Mouse (Mus musculus): ENCODE results near the gene Rhox3g.
"Not testable (repeated sequence)": the region's sequence is repeated elsewhere in the genome, so short reads cannot be mapped to it uniquely, and the experiment has no call there.

Gene Rhox3g

GRCm38 (mm10) chrX:37628512-37628911, at the start of gene Rhox3g:
Gene Rhox3g (minus strand): TSS chrX:37628612.
- DNase-seq = not testable (repeated sequence)

GRCm38 (mm10) chrX:37673177-37673576, 44.8 kb upstream of the Rhox3g start, which contains the start of gene Rhox2h:
Gene Rhox2h (minus strand): TSS chrX:37673277.
- DNase-seq = not testable (repeated sequence)

- DNase-seq = not testable (repeated sequence)
Measured at GRCm38 (mm10) chrX:37668664-37669063, 40.3 kb upstream of the Rhox3g start, which contains the start of gene Rhox3h. Gene Rhox3h (minus strand): TSS chrX:37668764.

- not testable (repeated sequence) for DNase-seq
Measured at GRCm38 (mm10) chrX:37651227-37651626, 22.8 kb upstream of the Rhox3g start, which contains the start of gene Rhox4g. Gene Rhox4g (minus strand): TSS chrX:37651327.

- DNase-seq = not testable (repeated sequence)
Measured at GRCm38 (mm10) chrX:37643370-37643769, 15.0 kb upstream of the Rhox3g start, which contains the start of gene Rhox2g. Gene Rhox2g (minus strand): TSS chrX:37643470.

- DNase-seq = not testable (repeated sequence)
Measured at GRCm38 (mm10) chrX:37607604-37608003, 20.8 kb downstream of the Rhox3g start, which contains the start of gene Rhox4f. Gene Rhox4f (minus strand): TSS chrX:37607704.

DNA sequence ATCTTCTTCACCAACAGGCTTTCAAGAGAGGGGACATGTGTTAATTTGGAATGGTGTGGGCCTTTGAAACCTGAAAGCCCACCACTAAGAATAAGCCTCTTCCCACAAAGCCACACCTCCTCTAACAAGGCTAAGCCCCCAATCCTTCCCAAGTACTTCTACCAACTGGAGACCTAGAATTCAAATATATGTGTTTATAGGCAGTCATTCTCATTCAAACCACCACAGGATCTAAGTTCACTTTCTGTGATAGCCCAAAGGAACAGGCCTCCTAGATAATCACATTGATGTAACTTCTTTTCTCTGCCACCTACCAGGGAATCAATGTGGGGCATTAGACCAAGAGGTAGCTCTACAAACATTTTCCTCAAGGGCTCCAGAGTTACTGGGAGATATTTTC, 47.7 kb downstream of the Rhox3g start, which contains the start of gene Rhox3f:
TSS of gene Rhox3f (plus strand) at position 301 of the 400 bp plus-strand sequence.
- DNase-seq = not testable (repeated sequence)

Data from kidney, postnatal 14 days (tissue).